Mouse (Mus musculus): ENCODE results near the gene Rgs2.

- no peak for TF ChIP-seq CTCF (IDR thresholded peaks at IDR 0.05; ENCODE audit: extremely low read depth, insufficient read length, insufficient replicate concordance, low read depth, low read length)
- TF ChIP-seq POLR2A (IDR thresholded peaks at IDR 0.05; ENCODE audit: low read depth, low read length) = no peak
Measured at GRCm38 (mm10) chr1:143962301-143962700, 41.7 kb downstream of the Rgs2 start.
